Mouse (Mus musculus): ENCODE measurements around the gene Atp6v1e1.
"Not testable (repeated sequence)": the region's sequence is repeated elsewhere in the genome, so short reads cannot be mapped to it uniquely, and the experiment has no call there.

Gene Atp6v1e1

DNA sequence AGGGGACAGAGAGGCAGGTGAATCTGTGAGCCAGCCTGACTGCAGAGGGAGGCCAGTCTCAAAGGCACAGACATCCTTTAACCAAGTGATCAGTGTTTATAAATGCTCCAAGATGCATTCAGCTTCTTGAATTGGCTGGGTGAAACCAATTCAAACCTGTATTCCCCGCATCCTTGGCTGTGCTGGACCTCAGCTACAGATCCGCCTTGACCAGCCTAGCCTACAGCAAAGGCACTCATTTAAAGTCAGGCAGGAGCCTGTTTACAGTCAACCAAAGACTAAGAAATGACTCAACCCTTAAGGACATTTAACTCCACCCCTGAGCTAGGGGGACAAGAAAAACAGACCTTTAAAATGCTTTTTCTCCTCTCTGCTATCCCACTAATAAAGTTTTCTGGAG lies 3.3 kb downstream of the Atp6v1e1 start:
- peak; percentile 66 for DNase-seq

DNA sequence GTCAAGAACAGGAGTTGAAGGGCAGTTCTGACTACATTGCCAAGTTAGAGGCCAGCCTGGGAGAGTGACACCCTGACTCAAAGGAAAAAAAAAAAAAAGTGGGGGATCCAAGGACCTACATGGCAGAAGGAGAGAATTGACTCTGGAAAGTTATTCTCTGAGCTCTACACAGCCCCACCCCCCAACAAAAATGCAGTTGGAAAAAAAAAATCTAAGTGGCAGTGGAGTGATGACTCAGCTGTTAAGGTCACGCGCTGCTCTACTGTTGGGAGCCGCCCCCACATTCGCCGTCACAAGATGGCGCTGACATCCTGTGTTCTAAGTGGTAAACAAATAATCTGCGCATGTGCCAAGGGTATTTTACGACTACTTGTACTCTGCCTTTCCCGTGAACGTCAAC lies 10.6 kb downstream of the Atp6v1e1 start:
- DNase-seq = not testable (repeated sequence)

DNA sequence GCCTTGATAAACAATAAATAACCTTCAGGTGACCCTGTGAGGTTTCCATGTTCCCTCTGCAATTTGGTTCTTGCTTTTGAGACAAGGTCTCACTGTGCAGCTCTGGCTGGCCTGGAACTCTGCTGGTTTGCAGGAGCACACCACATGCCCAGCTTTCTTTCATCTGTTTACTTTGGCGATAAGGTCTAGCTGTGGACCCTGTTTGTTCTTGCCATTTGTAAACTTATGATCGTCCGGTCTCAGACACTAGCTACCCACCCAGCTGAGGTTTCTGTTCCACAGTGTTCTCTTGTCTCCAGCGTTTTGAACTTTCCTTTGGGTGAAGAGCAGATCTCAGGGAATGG lies 14.9 kb downstream of the Atp6v1e1 start:
- no peak for DNase-seq

DNA sequence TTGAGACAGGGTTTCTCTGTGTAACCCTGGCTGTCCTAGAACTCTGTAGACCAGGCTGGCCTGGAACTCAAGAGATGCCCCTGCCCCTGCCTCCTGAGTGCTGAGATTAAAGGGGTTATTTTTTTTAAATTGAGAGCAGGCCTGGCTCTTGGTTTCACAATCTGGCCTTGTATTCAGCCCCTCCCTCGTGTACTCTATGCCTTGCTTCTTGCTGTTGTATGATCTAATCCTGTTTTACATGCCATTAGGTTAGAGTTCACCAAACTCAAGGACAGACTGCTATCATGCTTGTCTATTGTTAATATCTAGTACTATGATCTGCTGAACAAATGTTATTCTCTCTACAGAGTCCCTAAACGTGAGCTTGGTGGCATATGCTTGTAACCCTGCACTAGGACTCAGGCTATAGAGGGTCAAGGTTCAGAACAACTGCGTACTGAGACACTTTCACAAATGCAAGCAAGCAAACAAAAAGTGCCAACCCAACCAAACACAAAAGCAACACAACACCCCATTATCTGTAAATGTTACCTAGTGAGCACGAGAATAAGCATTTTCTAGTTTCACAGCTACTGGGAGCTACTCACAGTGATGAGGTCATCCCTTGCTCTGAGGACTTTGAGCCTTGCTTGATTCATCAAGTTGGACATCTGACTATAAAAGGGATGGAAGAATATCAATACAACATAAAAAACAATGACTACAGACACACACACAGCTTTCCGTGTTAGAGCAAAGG lies 15.4 kb downstream of the Atp6v1e1 start:
- no peak for DNase-seq

DNA sequence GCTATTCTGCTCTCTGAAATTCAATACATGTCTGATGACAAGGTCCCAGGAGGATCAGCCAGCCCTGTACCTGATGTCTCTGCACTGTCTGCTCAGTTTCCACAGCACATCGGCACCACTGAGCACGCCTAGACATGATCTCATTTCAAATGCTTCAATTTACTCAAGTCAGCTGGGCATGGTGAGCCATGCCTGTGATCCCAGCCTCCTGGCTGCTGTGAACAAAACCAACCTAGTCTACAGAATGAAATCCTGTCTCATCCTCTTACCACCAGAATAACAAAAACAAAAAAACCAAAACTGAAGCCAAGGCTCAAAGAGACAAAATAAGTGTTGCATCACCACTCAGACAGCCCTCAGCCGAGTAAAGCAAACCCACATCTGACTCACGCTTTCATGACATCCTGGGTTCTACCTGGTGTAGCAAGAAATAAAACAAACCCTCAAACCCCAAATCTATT lies 23.0 kb downstream of the Atp6v1e1 start:
- DNase-seq = no peak

DNA sequence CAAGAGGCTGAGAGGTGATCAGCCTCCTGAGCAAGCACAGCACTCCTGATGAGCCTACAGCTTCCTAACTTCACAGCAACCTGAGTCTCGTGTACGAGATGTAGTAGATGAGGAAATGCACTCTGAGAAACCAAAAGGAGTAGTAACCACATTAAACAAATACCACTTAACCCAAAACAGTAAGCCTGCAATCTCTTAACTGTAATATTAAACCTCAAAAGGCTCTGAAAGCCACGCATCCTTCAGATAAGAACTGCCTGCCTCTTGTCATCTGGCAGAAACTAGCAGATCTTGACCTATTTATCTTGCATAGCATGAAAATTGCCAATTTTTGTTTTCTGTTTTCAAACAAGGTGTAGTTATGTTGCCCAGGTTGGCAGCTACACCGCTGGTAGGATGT lies 23.7 kb downstream of the Atp6v1e1 start:
- DNase-seq = no peak

DNA sequence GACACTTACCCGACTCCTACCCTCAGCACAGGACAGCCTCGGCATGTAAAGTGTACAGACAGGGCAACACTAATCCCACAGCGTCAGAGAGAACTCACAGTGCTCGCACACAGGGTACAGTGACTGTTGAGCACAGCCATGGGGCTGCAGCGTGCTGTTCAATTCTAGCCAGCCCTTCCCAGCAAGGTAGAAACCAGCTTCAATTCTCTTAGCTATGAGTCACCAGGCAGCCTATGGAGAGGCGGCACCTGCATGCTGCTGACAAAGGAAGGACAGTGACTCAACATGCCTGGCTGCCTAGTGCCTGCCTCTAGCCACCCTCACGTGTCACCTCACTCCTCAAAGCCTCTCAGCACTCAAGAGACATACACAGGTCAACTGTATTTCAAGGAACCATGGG lies 24.6 kb downstream of the Atp6v1e1 start:
- no peak for DNase-seq

DNA sequence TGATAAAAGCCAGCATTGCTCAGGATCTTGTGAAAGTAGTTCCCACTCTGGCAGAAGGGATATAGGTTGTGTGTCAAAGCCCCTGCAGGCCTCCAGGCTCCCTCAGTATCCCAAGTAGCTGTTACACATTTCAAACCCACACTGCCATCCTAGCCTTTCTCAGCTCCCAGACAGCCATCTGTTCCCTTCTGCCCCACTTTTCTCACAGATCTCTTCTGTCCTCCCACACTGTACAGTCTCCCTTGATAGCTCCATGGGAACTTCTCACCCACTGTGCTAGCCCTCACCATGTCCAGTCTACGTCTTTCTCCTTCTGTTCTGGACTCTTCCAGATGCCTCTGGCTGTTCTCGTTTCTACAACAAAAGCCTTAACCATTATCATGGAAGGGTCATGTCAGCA lies 26.5 kb downstream of the Atp6v1e1 start:
- no peak for DNase-seq

DNA sequence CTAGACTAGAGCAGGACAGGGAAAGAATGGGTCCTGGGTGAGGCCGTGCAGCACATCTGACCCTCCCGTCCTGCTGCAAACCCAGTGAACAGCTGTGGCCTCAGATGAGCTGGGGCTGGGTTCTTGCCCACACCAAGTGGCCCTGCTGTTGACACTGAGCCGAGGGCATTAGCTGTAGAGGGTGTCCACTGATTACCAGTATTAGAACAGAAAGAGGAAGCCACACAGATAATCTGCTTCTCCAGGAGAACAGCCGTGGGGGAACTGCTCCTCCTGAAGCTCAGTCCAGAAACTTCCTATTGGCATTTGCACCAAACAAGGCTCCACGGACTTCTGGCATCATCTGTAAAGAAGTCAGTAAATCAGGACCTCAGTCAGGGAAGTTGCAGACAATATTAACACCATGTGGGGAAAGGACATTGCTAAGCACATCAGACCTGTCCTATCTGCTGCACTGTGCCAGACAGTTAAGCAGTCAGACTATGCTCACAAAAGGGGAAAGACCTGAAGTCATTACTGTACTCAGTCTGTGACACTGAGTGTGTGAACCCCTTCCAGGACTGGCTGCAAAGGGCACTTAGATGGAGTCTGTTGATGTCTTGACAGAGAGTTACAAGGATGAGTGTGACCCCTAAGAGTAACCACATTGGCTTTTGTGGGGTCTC lies 27.0 kb downstream of the Atp6v1e1 start:
- DNase-seq = no peak

DNA sequence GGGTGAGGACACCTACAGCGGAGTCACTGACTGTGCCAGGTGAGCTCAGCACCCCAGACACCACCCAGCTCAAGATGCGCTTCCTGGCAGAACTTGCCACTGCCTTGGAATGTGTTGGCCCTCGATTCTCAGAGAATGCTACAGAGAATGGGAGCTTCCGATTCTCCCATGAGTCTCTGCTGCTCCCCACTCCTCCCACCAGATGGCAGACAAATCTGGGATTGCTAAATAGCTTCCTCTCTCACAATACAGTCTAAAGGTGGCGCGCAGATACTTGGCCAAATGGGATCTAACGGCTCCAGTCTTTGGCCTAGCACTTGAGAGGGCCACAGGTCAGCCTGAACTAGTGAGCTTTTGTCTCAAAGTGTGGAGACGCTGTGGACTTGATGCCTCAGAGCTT lies 29.6 kb downstream of the Atp6v1e1 start:
- no peak for DNase-seq

DNA sequence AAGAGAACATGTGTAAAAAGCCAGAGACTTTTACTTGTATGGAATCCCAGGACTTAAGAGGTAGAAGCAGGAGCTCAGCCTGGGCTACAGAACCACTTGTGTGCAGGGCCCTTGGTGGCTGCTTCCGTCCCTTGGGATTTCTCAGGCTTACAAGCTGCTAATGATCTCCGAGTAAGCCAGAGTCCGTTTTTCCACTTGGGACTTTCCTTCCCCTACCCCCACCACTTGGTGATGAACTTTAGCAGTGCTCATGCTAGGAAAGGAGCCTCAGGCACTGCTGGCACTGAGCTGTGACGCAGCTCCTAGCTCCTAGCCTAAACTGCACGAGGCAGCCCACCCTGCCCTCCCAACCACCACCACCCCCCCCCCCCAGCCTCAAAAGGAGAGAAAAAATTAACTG lies 31.9 kb downstream of the Atp6v1e1 start:
- DNase-seq = no peak

DNA sequence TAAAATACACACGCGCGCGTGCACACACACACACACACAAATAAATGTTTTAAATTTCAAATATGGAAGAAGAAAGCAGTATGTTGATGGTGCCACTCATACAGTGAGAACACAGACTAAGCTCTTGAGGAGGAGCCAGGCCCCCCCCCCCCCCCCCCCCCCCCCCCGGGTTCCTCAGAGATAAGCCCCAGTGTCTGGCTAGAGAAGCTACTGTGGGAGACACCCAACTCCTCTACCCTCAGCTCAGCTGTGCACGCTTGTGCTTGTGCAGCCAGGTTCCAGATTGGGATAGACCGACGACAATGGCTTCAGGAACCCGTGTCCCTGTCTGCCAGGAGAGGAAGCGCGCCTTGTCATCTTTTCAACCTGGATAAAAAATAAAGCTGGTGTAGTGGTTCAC lies 32.4 kb downstream of the Atp6v1e1 start:
- no peak for DNase-seq

DNA sequence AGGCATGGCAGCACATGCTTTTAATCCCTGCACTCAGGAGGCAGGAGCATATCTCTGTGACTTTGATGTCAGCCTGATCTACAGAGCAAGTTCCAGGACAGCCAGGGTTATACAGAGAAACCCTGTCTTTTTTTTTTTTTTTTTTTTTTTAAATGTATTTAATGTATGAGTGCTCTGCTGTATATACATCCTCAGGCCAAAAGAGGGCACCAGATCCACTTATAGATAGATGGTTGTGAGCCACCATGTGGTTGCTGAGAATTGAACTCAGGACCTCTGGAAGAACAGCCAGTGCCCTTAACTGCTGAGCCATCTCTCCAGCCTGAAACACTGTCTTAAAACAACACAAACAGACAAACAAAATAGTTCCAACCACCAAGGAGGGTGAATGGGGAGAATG lies 33.7 kb downstream of the Atp6v1e1 start:
- DNase-seq = no peak

DNA sequence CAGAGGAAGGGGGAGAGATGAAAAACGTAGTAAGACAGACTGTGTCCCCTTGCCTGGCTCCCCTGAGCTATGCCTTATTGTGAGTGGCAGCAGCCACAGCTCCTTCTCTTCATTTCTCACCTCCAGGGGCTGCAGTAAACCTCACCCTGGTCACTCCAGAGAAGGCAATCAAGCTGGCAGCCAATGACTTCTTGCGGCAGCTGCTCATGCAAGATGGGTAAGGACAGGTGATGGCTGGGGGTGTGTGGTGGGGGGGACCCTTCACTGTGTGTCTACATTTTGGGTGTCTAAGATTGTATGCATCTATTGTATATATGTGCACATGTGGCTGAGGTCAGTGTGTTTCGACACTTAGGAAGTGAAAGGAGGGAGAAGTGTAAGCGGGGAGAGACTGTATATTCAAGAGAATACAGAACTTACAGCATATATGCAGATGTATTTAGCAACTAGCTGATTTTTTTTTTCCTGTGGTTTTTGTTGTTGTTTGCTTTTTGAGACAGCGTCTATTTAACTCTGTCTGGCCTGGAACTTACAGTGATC lies 34.5 kb downstream of the Atp6v1e1 start:
- DNase-seq = no peak

DNA sequence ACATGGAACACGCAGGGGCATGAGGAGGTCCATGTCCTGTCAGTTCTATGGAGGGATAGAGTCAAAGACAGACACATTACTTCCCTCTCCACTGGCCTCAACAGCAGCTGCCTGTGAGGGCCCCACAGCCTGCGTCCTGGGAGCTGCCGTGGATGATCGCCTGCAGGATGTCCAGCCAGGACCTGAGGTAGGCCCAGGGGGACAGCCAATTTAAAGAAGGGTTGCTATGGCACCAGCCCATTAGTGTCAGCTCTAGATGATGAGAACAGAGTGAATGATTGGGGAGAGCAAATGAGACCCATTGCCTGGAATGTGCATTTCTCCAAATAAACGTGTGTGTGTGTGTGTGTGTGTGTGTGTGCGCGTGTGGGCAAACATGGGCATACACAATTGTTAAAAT lies 38.2 kb downstream of the Atp6v1e1 start:
- DNase-seq = no peak

DNA sequence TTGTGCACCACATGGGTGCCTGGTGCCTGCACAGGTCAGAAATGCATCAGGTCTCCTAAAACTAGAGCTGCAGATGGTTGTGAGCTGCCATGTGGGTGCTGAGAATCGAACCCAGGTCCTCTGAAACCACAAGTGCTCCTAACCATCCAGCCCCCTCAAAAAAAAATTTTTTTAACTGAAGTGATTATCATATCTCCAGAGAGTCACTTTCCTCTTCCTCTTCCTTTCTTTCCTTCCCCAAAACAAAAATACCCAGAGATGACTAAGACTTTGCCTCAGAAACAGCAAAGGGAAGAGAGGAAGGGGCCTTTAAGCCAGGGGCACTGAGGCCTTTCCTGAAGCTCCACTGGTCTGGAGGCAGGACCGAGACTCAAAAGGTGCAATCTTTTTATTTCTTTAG lies 39.6 kb downstream of the Atp6v1e1 start:
- no peak for DNase-seq

DNA sequence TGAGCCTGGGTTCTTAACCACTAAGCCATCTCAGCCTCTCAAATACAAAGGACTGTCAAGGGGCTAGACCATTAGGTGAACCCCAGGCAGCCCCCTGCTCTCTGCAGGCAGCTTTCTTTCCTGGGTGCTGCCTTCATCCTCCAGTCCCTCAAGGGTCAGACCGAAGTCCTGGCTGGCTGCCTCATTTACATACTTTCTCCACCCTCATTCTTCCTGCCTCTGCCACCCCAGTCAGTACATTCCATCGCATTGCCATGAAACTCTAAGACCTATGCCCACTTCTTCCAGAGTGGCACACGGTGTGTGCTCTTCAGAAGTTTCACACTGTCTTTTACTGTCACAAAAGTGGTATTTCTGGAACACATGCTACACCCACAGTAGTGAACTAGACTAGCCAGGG lies 44.4 kb downstream of the Atp6v1e1 start:
- DNase-seq = no peak

DNA sequence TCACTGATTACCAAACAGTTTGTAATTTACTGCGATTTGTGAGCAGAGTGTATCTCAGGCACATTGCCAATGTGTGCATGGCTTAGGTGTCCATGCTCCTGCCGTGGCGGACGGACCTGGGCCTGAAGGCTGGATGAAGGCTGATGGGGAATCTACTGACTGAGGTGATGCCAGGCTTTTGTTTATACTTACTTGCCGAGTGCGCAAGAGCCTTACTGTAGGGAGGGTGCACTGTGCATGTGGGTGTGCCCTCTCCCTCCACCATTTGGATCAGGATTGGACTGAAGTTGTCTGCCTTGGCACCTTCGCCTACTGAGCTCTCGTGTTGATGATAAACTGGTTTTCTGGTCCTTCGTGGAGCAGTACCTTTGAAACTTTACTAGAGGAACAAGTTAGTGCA lies 45.1 kb downstream of the Atp6v1e1 start:
- DNase-seq = no peak

DNA sequence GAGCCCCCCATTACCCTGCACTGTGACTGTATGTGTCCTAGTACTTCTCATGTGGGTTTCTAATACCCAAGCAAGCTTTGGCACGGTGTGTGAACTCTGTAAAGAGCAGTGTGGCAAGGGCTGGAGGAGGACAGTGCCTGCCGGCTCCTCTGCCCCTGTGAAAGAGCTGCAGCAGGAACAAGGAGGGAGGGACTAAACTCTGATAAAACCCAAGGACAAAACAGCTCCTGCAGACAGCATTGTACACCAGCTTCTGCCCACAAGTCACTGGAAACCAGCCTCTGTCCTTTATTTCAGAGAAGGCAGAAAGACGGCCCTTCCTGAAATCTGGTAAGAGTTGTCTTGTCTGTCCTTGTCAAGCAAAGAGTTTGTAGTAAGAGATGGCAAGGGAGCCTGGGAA lies 46.3 kb downstream of the Atp6v1e1 start:
- no peak for DNase-seq

DNA sequence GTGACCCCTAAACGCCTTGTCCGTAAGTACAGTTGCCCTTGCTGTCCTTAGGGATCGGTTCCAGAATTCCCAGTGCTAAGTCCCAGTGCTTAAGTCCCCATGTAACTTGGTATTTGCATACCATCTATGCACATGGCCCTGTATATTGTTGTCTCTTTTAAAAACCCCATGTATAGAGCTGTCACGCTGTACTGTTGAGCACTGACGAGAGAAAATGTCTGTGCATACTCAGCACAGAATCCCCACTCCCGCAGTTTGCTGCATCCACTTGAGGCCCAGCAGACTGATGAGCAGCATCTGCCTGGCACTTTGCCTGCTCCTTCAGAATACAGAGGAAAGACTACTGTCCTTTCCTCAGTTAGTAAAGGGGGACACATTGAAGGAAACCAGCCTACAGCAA lies 48.8 kb downstream of the Atp6v1e1 start:
- no peak for DNase-seq

DNA sequence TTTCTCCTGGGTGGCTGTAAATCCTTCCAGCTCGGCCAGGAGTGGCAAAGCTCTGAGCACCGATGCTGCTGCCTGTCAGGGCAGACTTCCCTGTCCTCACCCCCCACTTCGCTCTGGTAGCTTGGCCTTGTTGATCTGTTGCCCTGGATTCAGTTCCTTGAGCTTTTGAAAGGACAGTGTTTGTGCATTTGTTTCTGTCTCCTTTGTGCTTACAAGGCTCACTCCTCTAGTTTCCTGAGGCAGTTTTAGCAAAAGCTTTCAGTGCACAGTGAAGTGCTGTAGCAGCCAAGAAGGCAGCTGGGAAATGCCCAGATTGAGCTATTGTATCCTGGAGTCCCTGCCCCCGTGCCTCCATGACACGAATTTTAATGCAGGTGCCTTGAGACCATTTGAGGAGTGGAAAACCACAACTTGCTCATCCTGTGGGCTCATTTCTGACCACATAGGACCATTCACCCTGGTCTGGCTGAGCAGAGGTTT lies 49.4 kb downstream of the Atp6v1e1 start, which contains the start of gene Slc25a18:
Slc25a18 (plus strand) TSS at position 430 of the 480 bp plus-strand sequence.
- DNase-seq = no peak

DNA sequence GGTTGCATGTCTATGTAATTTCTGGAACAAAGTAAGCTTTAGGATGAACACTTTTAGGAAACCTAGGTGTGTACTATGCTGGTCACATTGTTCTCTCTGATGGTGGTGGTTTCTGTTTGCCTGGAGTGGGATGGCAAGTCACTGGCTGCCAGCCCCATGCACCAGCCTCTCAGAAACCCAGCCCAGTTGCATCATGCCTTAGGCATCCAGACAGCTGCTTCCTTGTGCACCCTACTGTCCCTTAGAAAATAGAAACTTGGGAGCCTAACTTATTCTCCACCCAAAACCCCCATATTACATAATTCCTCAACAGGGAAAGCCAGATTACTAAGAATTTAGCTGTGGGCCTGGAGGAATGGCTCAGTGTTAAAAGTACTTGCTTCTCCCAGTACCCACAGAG lies 50.6 kb downstream of the Atp6v1e1 start:
- DNase-seq = no peak

DNA sequence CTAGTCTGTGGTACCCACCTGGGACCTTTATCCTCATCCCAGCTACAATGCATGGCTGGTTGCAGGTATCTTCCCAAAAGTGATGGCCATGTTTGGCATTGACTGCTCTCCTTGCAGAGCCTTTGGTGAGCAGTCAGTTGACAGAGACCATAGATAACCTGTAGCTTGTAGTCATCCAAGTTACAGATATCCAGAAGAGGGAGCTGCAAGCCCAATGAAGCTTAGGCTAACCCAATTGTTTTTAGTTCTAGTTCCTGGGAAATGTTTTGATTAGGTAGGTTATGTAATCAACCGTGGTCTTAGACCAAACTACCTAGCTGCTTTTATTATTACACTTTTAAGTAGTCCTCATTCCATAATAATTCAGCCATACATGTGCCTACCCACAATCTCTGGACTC lies 51.2 kb downstream of the Atp6v1e1 start:
- no peak for DNase-seq

DNA sequence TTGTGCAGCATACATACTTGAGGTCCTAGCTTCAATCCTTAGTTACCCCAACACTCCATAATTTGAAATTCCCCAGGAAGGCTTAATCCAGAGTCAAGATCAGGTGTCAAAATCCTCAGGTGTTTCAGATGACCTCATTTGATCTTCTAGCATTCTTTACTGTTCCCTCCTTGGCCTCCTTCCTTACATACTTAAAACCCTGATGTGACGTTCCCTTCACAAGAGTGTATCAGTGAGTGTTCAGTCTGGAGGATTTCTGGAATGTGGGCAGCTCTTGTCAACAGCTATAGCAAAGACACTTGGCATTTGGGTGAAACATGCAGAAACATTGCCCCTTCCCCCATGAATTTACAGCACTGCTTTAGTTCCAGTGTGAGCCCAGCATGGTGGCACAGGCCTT lies 52.6 kb downstream of the Atp6v1e1 start:
- DNase-seq = no peak
